Mouse (Mus musculus) mouse embryonic stem cell (cell line): ENCODE results near the gene D630045J12Rik.

Experiments used
- in situ Hi-C, 2 experiments: fragments of 300-500 bp; cut with MboI; formaldehyde crosslinking; loops; 1 replicate in 1 of 2; 3 replicates in 1 of 2; pipeline ENCODE4 v1.14.3; 2019 to 2020; ENCODE audit warnings: low sequenced_read_pairs in 2 of 2, low pct_unique_long_range_greater_than_20kb in 1 of 2, mixed read lengths in 1 of 2; ENCODE audit not compliant: unreplicated experiment in 1 of 2

Gene D630045J12Rik

DNA sequence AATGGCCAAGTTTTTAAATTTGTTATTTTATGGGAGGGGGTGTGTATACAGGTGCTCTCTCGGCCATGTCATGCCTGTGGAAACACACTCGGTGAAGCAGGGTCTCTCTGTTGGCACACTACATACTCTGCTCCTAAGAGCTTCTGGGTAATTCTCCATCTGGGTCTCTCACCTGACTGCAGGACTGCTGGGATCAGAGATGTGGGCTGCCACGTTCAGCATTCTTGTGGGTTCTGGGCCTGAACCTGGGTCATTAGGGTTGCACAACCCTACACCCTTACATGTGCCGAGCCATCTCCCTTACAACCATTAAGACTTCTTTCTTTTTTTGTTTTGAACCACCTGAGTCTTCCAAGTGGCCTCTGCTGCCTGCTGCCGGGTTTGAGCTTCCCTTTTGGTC is 132.0 kb downstream of the D630045J12Rik start:
- in situ Hi-C loops, result no loop called here

DNA sequence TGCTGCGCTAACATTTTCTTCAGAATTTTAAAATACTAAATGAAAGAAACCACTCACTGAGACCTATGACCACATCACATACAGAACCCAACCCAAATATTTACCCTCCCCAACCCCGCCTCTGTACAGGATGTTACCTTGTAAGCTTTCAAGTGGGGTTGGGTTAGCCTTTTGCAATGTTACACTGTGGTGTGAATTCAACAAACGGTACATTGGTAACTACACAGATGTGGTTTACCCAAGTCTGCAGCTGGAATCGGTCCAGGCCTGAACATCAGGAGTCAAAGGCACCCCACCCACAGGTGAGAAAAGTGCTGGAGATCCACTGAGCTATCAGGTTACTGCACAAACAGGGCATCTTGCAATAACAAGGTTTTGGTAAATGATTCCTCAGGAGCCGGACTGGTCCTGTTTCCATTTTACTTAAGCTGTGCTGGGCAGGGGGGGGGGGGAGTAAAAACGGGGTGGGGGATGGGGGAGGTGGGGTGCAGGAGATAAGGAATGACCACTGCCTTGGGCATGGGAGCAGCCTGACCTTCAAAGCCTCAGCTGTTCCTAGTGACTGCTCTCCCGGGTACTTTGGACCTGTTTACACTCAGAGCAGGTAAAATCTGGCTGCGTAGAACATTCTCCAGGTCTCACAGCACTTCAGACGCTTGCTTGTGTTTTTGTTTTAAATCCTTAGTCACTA is 133.0 kb downstream of the D630045J12Rik start:
- in situ Hi-C loops, result no loop called here

DNA sequence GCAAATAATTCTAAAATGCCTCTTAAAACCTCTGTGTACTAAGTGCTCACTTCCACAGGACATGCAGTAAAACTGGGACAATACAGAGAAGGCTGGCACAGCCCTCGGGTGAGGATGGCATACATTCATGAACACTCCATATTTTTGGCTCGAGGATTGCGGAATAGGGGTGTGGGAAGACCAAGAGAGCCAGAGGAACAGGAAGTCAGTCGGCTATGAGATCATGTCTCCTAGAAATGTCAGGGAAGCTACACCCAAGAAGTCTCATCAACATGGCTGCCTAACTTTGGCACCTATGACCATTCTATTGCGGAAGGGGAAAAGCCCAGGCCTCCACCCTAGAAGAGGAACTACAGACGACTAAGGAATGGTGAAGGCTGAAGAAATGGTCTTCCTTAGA is 135.5 kb downstream of the D630045J12Rik start:
- in situ Hi-C loops, result no loop called here

DNA sequence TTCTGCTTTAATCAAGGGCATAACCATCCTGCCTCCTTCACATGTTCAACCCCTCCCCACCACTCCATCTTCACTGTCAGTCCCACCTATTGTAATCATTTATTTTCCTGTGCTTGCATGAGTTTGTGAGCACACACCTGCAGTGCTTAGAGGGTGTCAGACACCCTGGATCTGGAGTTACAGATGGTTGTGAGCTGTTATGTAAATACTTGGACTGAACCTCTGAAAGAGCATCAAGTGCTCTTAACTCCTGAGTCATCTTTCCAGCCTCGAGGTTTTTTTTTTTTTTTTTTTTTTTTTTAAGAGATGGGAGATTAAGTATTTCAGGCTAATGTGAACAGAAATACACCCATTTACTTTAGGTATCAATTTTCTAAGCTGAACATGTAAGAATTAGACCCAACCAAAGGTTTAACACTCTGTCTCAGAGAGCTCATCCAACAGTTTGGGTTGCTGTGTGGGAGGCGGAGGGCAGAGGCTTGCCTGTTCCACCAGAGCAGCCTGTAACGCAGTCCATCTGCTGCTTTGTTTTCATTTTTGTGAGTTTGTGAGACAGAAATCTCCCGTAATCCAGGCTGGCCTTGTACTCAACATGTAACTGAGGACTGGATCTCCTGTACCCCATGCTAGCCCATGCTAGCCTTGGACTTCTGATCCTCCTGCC is 137.6 kb downstream of the D630045J12Rik start:
- in situ Hi-C loops, result no loop called here

DNA sequence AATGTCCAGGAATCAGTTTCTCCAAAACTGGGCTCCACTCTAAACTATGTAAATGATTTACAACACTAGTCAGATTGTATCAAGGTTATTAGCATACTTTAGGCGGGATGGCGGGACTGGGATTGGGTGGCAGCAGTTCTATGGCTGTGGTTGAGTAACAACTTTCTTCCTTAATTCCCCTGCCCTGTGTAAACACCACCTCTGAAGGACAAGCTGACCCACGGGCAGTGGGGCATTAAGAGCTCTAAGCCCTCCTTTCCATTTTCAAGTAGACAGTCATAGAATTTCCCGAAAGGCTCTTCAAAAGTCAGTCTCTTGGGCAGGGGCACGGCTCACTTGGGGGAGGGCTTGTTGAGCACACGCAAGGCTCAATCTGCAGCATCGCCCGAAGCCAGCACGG is 142.9 kb downstream of the D630045J12Rik start:
- in situ Hi-C loops, result no loop called here

DNA sequence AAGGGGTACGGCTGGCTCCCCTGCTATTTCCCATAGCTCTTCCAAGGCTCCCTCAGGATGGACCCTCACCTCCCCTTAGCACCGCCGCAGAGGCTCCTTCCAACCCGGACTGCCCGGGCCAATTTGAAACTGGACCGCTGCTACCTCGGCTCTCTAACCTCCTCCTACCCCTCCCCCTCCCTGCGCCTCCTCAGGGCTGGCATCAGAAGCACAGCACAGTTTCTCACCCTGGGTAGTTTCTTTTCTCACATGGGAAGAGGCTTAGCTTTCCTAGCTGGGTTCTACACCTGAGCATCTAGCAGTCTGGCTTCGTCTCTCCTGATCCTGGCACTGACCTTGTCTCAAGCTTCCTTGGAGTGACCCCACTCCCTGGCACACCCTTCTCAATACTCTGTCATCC is 143.9 kb downstream of the D630045J12Rik start:
- in situ Hi-C loops, result no loop called here

DNA sequence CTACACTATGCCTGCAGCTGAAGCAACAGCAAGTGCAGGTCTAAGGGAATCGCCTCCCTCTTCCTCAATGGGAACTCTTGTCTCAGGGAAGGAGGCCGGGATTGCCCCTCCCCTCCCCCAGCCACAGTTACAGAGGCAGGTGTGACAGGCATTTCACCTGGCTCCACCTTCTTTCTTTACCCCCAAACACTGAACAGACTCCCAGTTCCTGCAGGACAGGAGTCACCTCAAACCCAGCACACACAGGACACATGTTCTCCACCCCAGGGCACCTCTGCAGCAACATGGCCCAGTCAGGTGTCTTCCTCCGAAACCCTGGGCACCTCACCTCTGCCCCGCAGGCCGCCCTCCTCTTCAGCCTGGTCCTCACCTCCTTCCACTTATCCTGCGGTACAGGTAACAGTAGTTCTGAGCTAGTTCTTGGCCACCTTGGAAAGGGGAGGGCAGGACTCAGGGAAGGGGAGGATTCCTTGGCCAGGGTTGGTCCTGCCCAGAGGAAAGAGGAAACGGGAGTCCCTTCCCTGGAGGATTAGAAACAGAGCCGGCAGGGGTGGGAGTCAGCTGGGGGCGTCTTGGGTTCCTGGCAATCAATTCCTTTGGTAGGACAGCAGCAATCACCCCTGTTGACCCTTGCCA is 144.5 kb downstream of the D630045J12Rik start, which contains the start of gene Tmem213:
Gene Tmem213, plus strand, starts transcription at position 96 of the 636 bp plus-strand sequence.
- in situ Hi-C loops, result no loop called here

DNA sequence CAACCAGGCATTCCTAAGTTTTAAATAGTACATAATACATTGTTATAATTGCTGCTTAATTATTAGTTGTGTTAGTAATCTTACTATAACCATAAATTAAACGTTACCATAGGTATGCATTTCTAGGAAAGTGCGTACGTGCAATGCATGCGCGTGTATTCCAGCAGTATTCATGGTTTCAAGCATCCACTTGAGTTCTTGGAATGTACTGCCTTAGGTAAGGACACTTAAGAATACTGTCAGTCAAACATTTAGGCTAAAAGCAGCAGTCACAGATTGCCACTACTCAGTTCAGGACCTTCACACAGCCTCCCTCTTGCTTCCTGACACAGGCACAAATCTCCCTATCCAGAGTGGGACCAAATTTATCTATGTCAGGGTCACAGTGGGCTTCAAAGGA is 145.4 kb downstream of the D630045J12Rik start:
- in situ Hi-C loops, result no loop called here

DNA sequence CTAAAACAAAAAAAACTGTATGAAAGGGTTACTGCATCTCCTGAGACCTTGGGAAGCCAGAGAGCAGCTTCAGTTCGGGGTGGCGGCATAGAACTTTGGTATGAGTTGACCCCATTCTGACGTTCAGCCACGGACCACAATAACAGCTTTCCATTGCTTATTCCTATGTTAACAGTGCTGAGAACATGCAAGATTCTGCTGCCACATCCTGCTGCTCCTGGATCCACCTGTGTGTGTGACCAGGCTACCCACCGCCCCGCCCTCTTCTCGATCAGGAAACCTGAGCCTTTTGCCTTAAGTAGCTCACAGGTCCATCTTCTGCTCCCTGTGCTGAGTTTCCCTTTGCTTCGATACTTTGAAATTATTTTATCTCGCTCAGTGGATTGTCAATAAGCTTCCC is 147.9 kb downstream of the D630045J12Rik start:
- in situ Hi-C loops, result no loop called here

DNA sequence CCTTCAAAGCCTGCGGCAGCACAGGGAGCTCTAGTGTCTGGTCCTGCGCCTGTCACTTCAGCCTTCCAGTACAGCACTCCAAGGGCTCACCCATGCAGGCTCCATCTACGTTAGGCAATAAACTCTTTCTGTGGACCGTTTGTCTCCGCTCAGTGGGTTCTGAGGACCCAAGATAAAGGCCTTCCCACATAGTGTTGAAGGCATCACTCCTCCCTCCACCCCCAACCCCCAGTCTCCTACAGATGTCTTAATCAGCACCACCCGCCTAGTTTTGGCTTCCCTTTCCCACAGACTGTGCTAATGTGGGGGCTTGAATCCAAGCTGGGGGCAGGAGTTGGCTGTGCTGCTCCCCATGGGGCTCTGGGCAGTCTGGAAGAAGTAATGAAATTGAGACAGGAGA is 150.0 kb downstream of the D630045J12Rik start:
- in situ Hi-C loops, result no loop called here

DNA sequence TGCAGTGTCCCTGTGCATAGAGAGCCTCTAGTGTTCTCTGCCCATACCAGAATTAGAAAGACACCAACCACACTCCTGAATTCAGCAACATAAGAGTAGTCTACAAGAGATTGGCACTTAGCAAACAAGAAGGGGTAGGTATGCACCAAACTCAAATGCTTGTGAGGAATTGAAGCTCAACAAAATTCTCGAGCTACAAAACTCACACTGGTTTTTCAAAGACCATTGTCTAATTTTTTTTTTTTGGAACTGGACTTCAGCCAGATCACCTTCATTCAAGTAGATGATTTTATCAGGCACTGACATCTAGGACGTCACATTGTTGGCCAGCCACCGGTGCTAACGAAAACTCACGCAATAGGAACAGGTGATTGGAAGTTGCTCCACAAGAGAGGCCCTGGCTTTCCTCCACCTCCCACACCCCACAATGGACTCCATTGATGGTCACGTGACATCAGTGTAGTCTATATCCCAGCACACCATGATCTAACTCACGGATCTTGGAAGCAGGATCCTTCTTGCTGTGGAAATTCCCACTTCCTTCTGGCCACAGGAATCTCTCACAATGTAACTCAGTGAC is 151.5 kb downstream of the D630045J12Rik start:
- in situ Hi-C loops, result no loop called here

DNA sequence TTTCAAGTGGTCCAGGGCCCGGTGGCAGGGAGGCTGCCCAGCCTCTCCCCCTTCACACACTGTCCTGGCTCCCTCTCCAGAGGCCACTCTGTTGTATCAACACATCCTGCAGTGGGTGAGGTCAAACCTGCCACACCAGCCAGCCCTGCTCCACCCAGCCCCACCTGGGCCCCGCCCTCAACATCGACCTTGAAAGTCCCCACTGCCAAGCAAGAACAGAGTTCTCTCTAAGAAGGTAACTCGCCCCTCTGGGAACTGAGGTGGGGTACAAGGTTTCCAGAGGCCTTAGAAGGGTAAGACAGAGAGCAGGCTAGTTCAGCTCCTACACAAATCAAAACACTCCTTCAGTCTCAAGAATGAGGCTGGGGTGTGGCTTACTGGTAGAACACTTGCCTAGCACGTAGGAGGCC is 156.8 kb downstream of the D630045J12Rik start:
- in situ Hi-C loops, result no loop called here

DNA sequence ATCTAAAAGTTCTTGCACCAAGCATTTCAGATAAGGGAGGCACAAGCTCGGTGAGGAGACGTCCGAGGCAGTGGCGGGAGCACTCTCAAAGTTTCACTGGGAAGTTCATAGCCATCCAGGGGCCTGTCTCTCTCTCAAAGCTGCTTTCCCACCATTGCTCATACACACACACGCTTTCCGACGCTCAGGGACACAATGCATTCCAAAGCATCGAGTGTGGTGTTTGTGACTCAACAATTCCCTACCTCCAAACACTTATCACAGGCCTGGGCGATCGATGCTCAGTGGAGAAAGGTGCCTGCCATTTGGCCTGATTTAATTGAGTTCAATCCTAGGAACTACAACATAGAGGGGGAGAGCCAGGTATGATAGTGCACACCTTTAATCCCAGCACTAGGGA is 159.1 kb downstream of the D630045J12Rik start:
- in situ Hi-C loops, result no loop called here

DNA sequence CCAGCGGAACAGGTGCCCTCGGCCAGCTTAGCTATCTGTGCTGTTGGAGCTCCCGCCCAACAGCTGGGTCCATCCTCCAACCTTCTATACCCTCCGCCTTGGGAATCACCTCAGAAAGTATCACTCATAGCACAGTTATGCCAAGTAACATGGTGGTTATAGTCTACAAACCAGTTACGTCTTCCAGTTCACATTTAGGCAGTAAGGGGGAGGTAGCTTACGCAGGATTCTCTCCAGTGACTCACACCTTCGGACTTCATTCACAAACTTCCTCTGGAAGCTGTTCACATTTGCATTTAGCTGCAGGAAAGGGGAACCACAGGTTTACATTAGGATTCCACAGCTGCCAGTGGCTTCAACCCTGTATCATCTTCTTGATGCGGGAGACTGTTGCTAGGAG is 161.3 kb downstream of the D630045J12Rik start:
- in situ Hi-C loops, result no loop called here

DNA sequence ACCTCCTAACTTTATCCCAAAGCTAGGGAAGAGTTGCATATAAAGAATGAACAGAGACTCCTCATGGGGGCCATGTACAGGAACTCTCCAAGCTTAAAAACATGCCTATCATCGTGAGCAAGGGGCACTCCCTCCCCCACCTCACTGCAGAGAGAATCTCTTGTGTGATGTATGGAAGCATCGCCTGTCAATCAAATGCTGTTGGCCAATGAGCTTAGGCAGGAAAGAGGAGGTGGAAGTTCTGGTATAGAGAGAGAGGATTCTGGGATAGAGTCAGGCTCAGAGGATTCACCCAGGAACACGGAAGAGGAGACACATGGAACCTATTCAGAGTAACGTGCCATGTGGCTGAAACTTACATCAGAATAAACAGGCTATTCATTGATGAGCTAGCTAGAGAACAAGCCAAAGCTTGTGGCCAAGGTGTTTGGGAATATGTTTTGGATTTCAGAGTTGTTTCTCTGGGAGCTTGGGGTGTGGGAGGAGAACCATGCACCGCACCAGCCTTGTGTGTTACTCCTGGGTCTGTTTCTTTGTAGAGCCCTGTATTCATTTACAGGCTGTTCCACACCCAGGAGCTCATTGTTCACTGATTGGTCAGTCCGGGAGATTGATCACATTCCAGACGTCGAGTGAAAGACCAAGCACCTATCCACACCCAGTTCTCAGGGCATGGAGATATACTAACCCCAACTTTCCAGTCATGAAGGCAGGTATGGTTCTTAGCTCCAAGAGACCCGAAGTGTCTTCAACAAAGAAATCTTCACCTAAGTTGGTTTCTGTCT is 166.4 kb downstream of the D630045J12Rik start:
- in situ Hi-C loops, result no loop called here

DNA sequence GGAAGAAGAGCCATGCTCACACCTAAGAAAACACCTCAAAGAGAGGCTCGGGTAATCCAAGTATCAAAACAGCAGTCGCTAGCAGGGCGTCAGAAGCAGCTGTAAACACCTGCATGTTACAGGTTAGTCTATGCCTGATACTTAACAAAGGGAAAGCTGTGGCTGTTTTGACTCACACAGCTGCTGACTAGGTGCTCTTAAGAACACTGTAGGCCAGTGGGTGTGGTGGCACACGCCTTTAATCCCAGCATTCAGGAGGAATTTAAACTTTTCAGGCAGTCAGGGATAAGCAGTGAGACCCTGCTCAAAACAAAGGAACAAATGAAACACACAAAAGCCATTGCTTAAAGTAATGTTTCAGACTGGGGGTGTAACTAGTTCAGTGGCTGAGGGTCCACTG is 170.6 kb downstream of the D630045J12Rik start:
- in situ Hi-C loops, result no loop called here

DNA sequence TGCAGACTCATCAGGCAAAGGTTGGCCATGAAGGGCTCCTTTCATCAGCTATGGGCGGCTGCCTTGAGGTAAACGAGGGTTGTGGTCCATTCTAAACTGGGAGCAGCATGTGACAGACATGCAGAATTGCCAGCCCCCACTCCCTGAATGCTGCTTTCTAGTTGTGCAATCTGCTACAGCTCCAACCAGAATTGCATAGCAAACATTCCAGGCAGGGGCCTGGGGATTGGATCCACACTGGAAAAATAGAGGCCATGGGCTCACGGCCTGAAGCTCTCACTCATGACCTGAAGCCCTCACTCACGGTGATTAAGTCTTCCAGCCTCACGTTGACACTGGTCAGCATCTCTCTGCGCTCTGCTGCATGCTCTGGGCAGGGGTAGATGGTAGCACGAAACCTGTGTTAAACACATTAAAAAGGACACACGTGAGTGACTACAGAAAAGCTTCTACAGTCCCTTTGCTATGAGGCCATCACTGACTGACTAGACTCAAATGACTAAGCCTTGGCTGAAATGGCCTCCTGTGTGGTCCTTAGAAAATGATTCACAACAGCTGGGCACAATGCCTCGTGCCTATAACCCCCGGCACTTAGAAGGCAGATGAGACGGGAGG is 172.0 kb downstream of the D630045J12Rik start:
- in situ Hi-C loops, result no loop called here

DNA sequence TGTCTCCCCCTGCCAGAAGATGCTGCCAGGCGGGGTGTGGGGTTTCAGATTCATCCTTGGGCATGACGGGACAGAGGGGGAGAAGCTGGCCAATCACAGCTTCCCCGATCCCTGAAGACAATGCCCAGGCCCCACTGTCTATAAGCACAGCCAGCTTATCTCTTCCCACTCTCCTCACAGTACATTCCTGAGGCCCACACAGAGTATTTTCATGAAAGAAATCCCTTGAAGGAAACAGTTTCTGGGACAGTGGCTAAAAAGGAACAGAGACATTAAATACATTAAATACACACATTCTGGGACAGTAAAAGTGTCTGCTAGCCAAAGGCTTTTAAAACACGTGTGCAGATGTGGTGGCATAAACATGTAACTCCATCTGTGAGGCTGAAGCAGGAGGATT is 173.4 kb downstream of the D630045J12Rik start:
- in situ Hi-C loops, result no loop called here
